Mouse (Mus musculus): ENCODE data around the gene Crb1.
"Not testable (repeated sequence)": the region's sequence is repeated elsewhere in the genome, so short reads cannot be mapped to it uniquely, and the experiment has no call there.

The Crb1 gene

GRCm38 (mm10) chr1:139328811-139329210, 48.1 kb downstream of the Crb1 start:
- DNase-seq (ENCODE audit: low spot score), result no peak

DNA sequence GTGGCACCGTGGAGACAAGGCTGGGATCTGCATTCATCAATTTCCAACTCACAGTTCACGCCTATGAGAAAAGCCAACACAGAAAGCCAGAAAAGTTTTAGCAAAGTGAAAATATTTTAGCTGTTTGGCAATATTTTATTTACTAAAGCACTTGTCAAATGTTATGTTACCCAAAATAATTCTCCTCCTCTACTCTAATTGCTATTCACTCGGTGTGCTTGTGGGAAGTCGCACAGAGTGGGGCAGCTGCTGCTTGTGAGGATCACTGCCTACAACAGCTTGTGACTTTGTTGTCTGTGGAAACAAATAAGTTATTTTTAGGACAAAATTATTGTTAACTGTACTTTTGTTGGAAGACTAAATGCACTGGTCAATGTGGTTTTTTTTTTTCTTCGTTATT, 48.6 kb downstream of the Crb1 start:
- no peak for DNase-seq (ENCODE audit: low spot score)

DNA sequence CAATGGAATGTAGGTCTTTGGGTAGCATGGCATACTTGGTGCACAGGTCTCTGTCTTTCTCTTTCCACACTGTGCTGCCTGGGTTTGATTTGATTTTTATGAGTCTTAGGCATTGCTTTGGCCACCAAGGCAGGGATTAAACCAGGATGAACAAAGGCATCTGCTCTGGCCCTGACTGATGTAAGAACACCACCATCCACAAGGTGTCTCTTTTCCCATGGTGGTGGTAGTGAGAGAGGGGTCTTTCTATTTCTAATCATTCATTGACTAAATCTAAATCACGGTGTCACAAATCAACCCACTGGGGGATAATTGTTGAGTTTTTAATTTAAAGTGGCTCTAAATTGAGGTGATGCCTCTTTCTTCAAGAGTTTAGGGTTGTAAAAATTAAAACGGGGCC, 51.5 kb downstream of the Crb1 start:
- DNase-seq (ENCODE audit: low spot score), result no peak

DNA sequence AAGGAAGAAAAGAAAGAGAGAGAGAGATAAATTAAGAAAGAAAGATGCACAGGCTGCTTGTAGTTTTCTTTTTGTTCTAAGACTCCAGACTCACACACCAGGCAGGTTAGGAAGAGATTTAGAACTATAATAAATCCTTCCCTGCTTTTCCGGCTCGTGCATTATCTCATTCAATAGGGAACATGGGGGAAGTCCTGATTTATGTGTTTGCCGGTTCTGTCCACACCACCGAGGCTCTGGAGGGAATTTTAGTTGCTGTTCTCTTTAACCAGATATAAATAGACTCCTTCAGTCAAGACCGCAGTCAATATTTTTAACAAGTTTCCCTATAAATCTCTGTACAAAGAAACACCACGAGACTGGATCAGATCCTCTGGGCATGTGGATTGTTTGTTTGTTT, 57.1 kb downstream of the Crb1 start:
- no peak for DNase-seq (ENCODE audit: low spot score)

DNA sequence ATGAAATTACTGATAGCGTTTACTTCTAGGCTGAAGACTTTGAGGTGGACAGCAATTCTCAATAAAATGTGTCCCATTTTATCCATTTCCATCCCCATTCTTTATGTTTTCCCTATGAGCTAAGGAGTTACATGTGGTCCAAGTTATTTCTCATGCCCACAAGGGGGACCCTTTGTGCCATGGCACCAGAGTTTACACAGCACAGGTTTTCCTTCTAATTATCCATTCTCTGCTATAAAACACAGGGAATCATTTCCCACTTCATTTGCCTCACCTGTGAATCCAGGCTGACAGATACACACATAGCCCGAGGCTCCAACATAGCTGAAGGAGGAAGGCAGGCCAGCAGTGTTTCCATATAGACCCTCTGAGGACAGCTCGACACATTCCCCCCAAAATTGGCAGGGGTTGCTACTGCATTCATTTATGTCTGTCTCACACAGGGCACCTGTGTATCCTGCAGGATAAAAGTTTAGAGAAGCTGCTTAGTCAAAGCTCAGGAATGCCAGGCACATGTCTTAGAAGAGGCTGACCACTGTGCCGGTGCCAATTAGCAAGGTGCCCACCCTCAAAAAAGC, 62.5 kb downstream of the Crb1 start:
- DNase-seq (ENCODE audit: low spot score), result no peak

GRCm38 (mm10) chr1:139308915-139309314, 68.0 kb downstream of the Crb1 start:
- no peak for DNase-seq (ENCODE audit: low spot score)

GRCm38 (mm10) chr1:139302519-139302918, 74.4 kb downstream of the Crb1 start:
- not testable (repeated sequence) for DNase-seq (ENCODE audit: low spot score)

DNA sequence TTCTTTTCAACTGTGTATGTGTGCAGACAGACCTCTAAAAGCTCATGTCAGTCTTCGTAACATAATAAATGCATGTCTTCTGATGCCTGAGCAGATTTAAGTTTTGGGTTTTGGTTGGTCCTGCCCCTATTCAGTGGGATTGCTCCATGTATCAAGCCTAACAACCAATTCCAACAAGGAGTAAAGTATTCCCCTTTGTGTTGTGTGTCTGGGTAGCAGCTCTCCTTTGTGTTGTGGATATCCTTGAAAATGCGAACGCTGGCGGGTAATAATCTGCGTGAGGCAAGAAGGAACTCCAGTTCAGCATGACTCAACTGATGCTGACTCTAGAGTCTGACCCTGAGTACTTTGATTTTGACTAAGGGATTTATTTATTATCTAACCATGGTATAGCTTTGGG, 75.1 kb downstream of the Crb1 start:
- DNase-seq (ENCODE audit: low spot score), result no peak

DNA sequence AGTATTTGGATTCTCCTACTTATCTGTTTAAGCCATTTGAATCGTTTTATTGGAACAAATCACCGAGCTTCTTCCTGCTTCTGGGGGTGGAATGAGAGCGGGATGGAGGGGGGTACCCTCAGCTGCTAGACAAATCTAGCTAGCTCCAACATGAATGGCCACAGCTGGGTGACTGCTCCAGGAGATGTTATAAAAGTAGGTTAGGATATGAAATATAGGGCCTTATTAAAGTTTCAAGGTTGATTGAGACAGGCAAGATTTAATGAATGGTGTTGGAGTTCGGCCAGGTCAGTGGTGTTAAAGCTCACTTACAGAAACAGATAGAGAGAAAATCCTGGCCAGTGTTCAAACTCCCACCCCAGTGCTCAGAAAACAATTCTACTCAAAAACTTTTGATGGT, 84.9 kb downstream of the Crb1 start:
- DNase-seq (ENCODE audit: low spot score), result no peak

DNA sequence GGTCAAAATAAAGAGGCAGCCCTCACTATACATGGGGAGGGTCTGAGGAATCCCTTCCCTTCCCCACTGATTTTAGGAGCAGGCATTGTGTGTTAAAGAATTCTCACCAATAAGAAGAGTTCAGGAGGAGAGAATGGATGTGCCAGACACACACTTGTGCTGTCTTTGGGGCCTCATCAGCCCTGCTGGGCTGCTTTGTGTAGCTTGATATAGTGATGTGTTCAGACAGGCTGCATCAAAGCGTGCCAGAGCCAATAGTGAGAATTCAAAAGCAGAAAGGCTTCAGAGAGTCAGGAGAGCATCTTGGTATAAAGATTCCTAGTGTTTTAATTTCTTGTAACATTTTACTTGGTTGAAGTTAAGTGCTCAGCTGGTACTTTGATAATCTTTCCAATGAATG, 85.3 kb downstream of the Crb1 start:
- DNase-seq (ENCODE audit: low spot score), result no peak

- no peak for DNase-seq (ENCODE audit: low spot score)
Observed at GRCm38 (mm10) chr1:139276619-139277320, 100.1 kb downstream of the Crb1 start.

DNA sequence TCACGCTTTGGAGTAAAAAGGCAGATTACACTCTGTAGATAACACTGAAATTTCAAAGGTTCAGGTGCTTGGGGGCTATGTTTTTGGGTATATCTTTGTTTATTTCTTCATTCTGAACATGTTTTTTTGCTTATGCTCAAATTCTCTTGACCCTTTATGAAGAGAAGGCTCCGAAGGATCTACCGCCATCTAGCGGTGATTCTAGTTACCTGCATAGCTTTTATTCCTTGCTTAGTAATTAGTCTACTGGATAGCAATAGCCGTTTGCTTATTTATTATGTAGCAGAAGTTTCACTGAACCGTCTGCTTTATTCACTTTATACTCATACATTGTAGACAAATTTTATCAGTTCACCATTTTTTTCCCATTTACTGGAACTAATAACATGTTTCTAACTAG, 109.1 kb downstream of the Crb1 start:
- DNase-seq (ENCODE audit: low spot score), result peak; percentile 32

DNA sequence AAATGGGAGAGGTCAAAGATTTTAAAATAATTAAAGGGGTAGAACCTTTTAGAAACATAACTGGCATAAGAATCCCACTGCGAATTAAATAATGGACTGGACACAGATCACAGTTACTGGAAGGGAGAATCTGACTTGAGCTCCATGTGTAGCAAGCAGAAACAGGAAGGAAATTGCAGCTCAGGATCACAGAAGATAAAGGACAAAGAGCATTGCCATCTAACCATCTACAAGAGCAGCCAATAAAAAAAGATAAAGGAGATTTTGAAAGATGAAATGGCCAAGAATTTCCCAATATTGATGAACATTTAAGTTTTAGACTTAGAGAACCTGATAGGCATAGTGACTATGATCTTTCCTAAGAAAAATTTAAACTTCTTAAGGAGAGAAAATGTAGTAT, 112.7 kb downstream of the Crb1 start:
- DNase-seq (ENCODE audit: low spot score), result no peak

GRCm38 (mm10) chr1:139263158-139263557, 113.7 kb downstream of the Crb1 start:
- no peak for DNase-seq (ENCODE audit: low spot score)

GRCm38 (mm10) chr1:139255581-139255980, 121.3 kb downstream of the Crb1 start:
- no peak for DNase-seq (ENCODE audit: low spot score)

DNA sequence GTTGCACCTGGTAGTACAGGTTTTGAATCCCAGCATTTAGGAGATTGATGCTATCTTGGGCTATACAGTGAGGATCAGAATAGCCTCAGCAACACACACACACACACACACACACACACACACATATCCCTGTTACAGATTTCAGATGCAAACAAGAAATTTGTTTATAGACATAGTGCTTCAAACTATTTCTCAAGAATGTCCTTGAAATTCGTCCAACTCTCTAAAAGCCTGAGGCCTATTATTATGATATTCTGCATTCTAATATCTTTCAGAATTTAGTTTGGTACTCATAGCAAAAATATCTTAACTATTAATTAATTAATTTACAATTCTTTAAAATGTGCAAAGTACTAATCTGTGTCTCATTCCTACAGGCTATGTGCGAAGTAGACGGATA, 124.9 kb downstream of the Crb1 start:
- DNase-seq (ENCODE audit: low spot score), result no peak

- no peak for DNase-seq (ENCODE audit: low spot score)
Observed at GRCm38 (mm10) chr1:139249159-139249558, 127.7 kb downstream of the Crb1 start.

- DNase-seq (ENCODE audit: low spot score), result no peak
Observed at GRCm38 (mm10) chr1:139246723-139247380, 130.0 kb downstream of the Crb1 start.

DNA sequence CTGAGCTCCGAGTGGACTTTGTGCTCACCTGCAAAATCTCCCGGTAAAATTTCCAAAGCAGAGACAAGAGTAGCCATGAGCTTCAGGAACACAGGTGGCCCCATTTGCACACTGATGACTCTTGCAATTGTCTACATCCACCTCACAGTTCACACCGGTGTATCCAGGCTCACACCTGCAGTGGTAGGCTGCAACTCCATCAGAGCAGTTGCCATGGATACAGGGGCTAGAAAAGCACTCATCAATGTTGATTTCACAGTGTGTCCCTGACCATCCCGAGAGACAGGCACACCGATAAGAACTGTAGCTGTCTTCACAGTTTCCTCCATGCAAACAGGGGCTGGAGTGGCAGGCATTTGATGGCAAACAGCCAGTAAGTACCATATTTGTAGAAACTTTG, 140.1 kb downstream of the Crb1 start:
- DNase-seq (ENCODE audit: low spot score), result no peak

DNA sequence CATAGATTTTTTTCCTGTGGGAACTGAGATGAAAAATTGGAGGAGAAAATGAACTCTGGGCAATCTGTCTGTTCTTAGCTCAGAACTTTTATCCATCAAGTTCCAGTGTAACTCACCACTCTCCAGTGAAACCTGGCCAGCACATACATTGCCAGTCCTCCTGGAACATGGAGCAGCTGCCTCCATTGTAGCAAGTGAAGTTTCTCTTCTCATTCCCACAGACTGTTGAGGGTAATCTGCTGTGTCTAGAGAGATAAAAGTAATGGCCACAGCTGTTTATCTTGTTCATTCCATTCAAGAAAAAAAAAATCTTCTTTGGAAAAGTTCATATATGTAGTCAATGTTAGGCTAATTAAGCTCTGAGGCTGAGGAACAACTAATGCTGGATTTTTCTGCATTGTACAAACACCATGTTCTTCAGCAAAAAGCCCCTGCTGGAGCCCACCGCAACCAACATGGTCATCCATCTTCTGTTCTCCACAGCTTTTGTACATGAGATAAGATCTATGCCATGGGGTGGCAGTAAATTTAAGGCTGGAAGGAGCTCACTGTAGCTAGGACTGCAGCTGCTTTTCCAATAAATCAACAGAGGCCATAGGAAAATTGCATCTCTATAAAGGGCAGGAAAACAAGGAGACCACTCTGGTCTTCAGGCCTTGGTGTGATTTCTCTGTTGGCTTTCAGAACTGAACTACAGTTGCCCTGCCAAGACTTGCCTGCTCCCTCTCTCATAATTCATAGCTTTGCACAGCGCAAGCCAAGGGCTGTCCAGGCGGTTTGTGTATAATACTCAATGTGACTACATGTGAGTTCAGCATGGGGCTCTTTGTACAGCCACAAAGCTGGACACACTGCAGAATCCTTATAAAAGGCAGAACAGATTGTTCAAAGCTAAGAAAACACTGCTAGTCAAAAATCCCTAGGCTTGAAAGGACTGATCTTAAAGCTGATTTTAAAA, 142.0 kb downstream of the Crb1 start:
- peak; percentile 20 for DNase-seq (ENCODE audit: low spot score)

DNA sequence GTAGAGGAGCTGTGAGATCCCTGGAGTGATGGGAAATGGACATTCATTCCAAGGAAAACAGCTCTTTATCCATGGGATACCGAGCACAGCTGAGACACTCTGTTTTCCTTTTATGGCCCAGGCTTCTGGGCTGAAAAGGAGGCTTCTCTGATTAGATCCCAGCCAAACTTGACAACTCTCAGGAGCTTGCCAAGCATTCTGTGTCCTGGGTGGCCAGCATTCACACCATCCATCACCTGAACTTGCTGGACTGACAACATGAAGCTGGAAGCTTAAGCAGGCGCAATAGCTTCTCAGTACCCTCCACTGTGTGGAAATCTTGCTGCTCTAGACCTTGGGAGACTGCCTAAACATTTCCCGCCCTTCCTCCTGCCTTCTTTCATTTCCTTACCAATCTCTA, 144.3 kb downstream of the Crb1 start:
- no peak for DNase-seq (ENCODE audit: low spot score)

GRCm38 (mm10) chr1:139224309-139224949, 152.5 kb downstream of the Crb1 start:
- DNase-seq (ENCODE audit: low spot score), result no peak

All from ovary, postnatal 14 days (tissue).